Comparison of ENCODE assay signal across 8 mouse cellular contexts in the genomic region with DNA sequence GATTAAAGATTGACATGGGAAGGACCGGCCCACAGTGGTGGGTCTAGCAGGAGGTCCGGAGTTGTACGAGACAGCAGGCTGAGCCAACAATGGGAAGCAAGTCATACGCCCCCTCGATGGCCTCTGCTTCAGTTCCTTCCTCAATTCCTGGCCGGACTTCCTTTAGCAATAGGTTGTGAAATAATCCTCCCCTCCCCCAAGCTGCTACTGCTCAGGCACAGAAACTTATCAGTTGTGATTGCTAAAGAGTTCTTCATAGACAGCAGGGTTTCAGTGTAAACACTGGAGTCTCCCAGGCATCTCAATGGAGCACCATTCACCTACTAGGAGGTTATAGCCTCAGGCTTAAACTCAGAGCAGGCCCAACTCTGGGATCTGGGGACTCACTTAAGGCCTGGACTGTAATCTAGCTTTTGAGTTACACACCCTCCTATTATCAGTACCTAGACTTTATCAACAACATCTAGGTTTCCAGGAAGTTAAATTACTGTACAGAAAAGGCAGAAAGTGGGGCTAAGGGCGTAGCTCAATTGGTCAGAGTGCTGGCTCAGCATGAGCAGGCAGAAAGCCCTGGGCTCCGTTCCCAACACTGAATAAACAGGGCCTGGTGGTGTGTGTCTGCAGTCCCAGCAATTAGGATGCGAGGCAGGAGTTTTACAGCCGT.
DNase-seq lines count a peak whose midpoint lies in the region; ATAC-seq lines count a peak whose summit lies in the region.

No protein-coding gene starts in this region.

- H3K9ac ChIP-seq in intestine, embryonic 16.5 days (ENCODE audit: low read depth, low read length), result no peak overlapping the region
- no peak overlapping the region for H3K9ac ChIP-seq in limb, embryonic 11.5 days (ENCODE audit: low read length)
- no peak overlapping the region for H3K9ac ChIP-seq in midbrain, embryonic 11.5 days (ENCODE audit: low read length)

- H3K4me1 ChIP-seq in intestine, embryonic 16.5 days (ENCODE audit: control insufficient read depth, insufficient read depth, low read length), result peaks cover 6% of the 10 kb centered on the region; the same call in 1 of the 2 replicates
- H3K4me1 ChIP-seq in limb, embryonic 11.5 days (ENCODE audit: control insufficient read depth, insufficient read depth, low read length), result peaks cover 10% of the 10 kb centered on the region; the same call in 1 of the 2 replicates
- H3K4me1 ChIP-seq in midbrain, embryonic 11.5 days (ENCODE audit: control insufficient read depth, insufficient read depth, low read length), result 0 out of 2 replicates have a peak, but pooled peaks cover 4% of the 10 kb centered on the region

- no peaks in the 10 kb centered on the region for H3K27me3 ChIP-seq in intestine, embryonic 16.5 days (replicated peaks; ENCODE audit: control insufficient read depth, insufficient read depth, low read length)
- H3K27me3 ChIP-seq in limb, embryonic 11.5 days (ENCODE audit: control insufficient read depth, insufficient read depth, low read length), result no peaks in the 10 kb centered on the region
- no peaks in the 10 kb centered on the region for H3K27me3 ChIP-seq in midbrain, embryonic 11.5 days (ENCODE audit: control insufficient read depth, insufficient read depth, low read length)

- no peaks in the 10 kb centered on the region for H3K9me3 ChIP-seq in intestine, embryonic 16.5 days (ENCODE audit: control insufficient read depth, low read length)
- H3K9me3 ChIP-seq in limb, embryonic 11.5 days (ENCODE audit: control insufficient read depth, low read length), result no peaks in the 10 kb centered on the region
- H3K9me3 ChIP-seq in midbrain, embryonic 11.5 days (ENCODE audit: control insufficient read depth, low read length), result no peaks in the 10 kb centered on the region

- H3K4me2 ChIP-seq in intestine, embryonic 16.5 days (ENCODE audit: low read depth, low read length), result no peak overlapping the region
- no peak overlapping the region for H3K4me2 ChIP-seq in limb, embryonic 11.5 days (ENCODE audit: low read depth, severe bottlenecking)
- no peak overlapping the region for H3K4me2 ChIP-seq in midbrain, embryonic 11.5 days

- DNase-seq in adrenal gland, adult 2 months, result peak; percentile 73
- no peak for DNase-seq in adrenal gland, postnatal 4 days (ENCODE audit: low spot score in 2 of 2)
- peak; percentile 91 to 93 for DNase-seq in cerebellum, postnatal 10 days
- peak; percentile 62 to 81 for DNase-seq in gastrocnemius, postnatal 4 days (ENCODE audit: low spot score in 2 of 2)
- peak; percentile 57 for DNase-seq in limb, embryonic 11.5 days (ENCODE audit: low spot score)
- no peak for DNase-seq in midbrain, embryonic 11.5 days (ENCODE audit: low spot score, missing footprints)
- DNase-seq in testis, postnatal 10 days (ENCODE audit: low spot score), result peak; percentile 60

- peak; percentile 96 for ATAC-seq in intestine, embryonic 16.5 days
- no peak for ATAC-seq in limb, embryonic 11.5 days (ENCODE audit: insufficient number of reproducible peaks, low FRiP score, low TSS enrichment, low read depth)
- ATAC-seq in midbrain, embryonic 11.5 days (ENCODE audit: low FRiP score), result peak; percentile 30; the same call in 1 of the 2 replicates

- H3K36me3 ChIP-seq in intestine, embryonic 16.5 days (ENCODE audit: control insufficient read depth, insufficient read depth, low read length), result 0 out of 2 replicates have a peak, but pooled peaks cover 3% of the 10 kb centered on the region
- peaks cover 2% of the 10 kb centered on the region; the same call in 1 of the 2 replicates for H3K36me3 ChIP-seq in limb, embryonic 11.5 days (ENCODE audit: control insufficient read depth, insufficient read depth, low read length)
- peaks cover 3% of the 10 kb centered on the region; the same call in 1 of the 2 replicates for H3K36me3 ChIP-seq in midbrain, embryonic 11.5 days (ENCODE audit: control insufficient read depth, insufficient read depth, low read length)

- WGBS in intestine, embryonic 16.5 days, result 30% methylated on average over 10 of the region's 10 CpGs
- 56% methylated on average over 10 of the region's 10 CpGs for WGBS in limb, embryonic 11.5 days
- 69% methylated on average over 10 of the region's 10 CpGs for WGBS in midbrain, embryonic 11.5 days

- peak overlapping the region; percentile 85 for H3K27ac ChIP-seq in intestine, embryonic 16.5 days (ENCODE audit: low read length)
- peak overlapping the region; percentile 58 for H3K27ac ChIP-seq in limb, embryonic 11.5 days (replicated peaks; ENCODE audit: low read depth, low read length)
- peak overlapping the region; percentile 30; the same call in 1 of the 2 replicates for H3K27ac ChIP-seq in midbrain, embryonic 11.5 days (ENCODE audit: low read depth, low read length)

- no peak overlapping the region for H3K4me3 ChIP-seq in intestine, embryonic 16.5 days (ENCODE audit: low read length)
- no peak overlapping the region for H3K4me3 ChIP-seq in limb, embryonic 11.5 days (ENCODE audit: low read depth, low read length)
- H3K4me3 ChIP-seq in midbrain, embryonic 11.5 days (ENCODE audit: low read depth, low read length), result no peak overlapping the region

Comparison
In these comparisons a context has a peak if more than half of its experiments do, and no peak if none do; other contexts are left out.
1. DNase-seq: peak in adrenal gland, adult 2 months (single experiment), cerebellum, postnatal 10 days (2 of 2), gastrocnemius, postnatal 4 days (2 of 2), limb, embryonic 11.5 days (single experiment) and testis, postnatal 10 days (single experiment); none in adrenal gland, postnatal 4 days (0 of 2) and midbrain, embryonic 11.5 days (single experiment).
2. H3K27ac ChIP-seq: peak in every context shown above with its lines; median percentile 85 in intestine, embryonic 16.5 days; 58 in limb, embryonic 11.5 days; 30 in midbrain, embryonic 11.5 days.